In the genomic region with DNA sequence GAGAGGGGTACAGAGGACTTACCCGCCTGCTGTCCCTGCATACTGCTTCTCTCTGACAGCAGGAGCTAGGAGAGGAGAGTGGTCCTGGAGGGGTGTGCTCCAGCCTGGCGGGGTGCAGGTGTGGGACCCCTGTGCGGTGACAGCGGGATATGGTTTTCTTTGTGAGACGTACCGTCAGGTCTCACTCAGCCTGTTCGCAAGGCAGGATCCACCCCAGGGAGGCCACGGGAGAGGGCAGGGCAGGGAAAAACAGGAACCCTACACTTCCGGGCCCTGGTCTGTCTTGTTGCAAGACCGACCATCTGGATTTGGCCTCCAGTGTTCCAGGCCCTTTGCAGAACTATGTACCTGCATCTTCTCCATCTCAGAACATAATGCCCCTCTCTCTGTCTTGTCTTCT, we compare ENCODE assay signal across 25 mouse cellular contexts. TPM values are rescaled to one million over a fixed set of nuclear protein-coding genes. Genes with fewer than 3 reads are reported as not detected.
DNase-seq lines count a peak whose midpoint lies in the region; ATAC-seq lines count a peak whose summit lies in the region.
"Had no signal": no experiment of that assay in that cellular context is flagged by ENCODE, and none has a peak within 500 bp of the region (broad histone marks: within the 10 kb centered on the region; RNA-seq: fewer than 3 reads in every experiment).

No protein-coding gene starts in this region.

- no peaks in the 10 kb centered on the region for H3K9me3 ChIP-seq in heart, embryonic 10.5 days
- H3K9me3 ChIP-seq: forebrain, embryonic 13.5 days; heart, embryonic 13.5 days; hindbrain, embryonic 12.5 days had no signal

- H3K27me3 ChIP-seq in heart, embryonic 10.5 days (ENCODE audit: insufficient read depth, poor library complexity, severe bottlenecking), result peaks cover 72% of the 10 kb centered on the region
- H3K27me3 ChIP-seq: CH12.LX; forebrain, embryonic 13.5 days had no signal

- H3K27ac ChIP-seq in heart, embryonic 10.5 days, result no peak overlapping the region
- H3K27ac ChIP-seq: forebrain, embryonic 13.5 days; heart, embryonic 13.5 days; hindbrain, embryonic 12.5 days had no signal

- ATAC-seq in megakaryocyte, adult 5-6 weeks (ENCODE audit: poor library complexity, severe bottlenecking), result peak; percentile 76
- ATAC-seq: forebrain, embryonic 13.5 days; hindbrain, embryonic 16.5 days; inflammation-experienced regulatory T-cells, adult 6 months had no signal

- H3K36me3 ChIP-seq in heart, embryonic 10.5 days, result no peaks in the 10 kb centered on the region
- H3K36me3 ChIP-seq: heart, embryonic 13.5 days; hindbrain, embryonic 12.5 days had no signal

- peak; percentile 66 for DNase-seq in heart, embryonic 10.5 days (ENCODE audit: low spot score)
- no peak for DNase-seq in heart, postnatal 36 days
- DNase-seq in thymus, postnatal 4 days, result peak; percentile 29
- DNase-seq in thymus, postnatal 0 days (ENCODE audit: low spot score), result no peak
- DNase-seq in frontal cortex, postnatal 10 days (ENCODE audit: low spot score in 2 of 2), result no peak
- DNase-seq in left cerebral cortex, adult 11 months (ENCODE audit: low spot score), result no peak
- DNase-seq: adrenal gland, adult 8-10 months; adrenal gland, postnatal 36 days; cerebellum, adult 11 months; cerebellum, adult 8-10 months; cerebellum, postnatal 14 days; heart, postnatal 4 days had no signal

- H3K4me3 ChIP-seq in heart, embryonic 10.5 days, result no peak overlapping the region
- H3K4me3 ChIP-seq: forebrain, embryonic 13.5 days; heart, embryonic 13.5 days; hindbrain, embryonic 12.5 days had no signal

- WGBS in heart, embryonic 10.5 days, result 66% methylated on average over 10 of the region's 10 CpGs

- H3K4me1 ChIP-seq in heart, embryonic 10.5 days, result peaks cover 57% of the 10 kb centered on the region

- intact Hi-C loops in heart, postnatal 36 days (cut with DNase I), result no loop called here

RNA-seq across cellular contexts. Expression of a gene that starts 13.5 kb away (rescaled TPM):
- 0.17 and 0.68 TPM in 2 replicates for polyA plus RNA-seq in heart, embryonic 10.5 days (2016; fragmentation: Nextera tagmentation; extraction: Ambion mirVana)
- total RNA-seq in heart, postnatal 36 days (2021), result 1 to 10 TPM; 1.2 to 1.3 TPM
- 6.2 and 7.1 TPM in 2 replicates for polyA plus RNA-seq in thymus, postnatal 0 days (2015; fragmentation: Nextera tagmentation; extraction: Ambion mirVana)
- 0.05 TPM in 1 of 2 replicates, not detected in the other for total RNA-seq in megakaryocyte, adult 5-6 weeks (2015)
- not detected in 2 replicates for total RNA-seq in megakaryocyte, adult 5-6 weeks (2017)
- total RNA-seq: CH12.LX had no signal

RNA-seq across cellular contexts. Expression of a gene that starts 13.8 kb away (rescaled TPM):
- polyA plus RNA-seq in heart, embryonic 10.5 days (2016; fragmentation: Nextera tagmentation; extraction: Ambion mirVana), result 0.91 and 1.6 TPM in 2 replicates
- total RNA-seq in heart, postnatal 36 days (2021), result 10 to 100 TPM; 15.3 to 15.5 TPM
- 3.7 and 4.9 TPM in 2 replicates for polyA plus RNA-seq in thymus, postnatal 0 days (2015; fragmentation: Nextera tagmentation; extraction: Ambion mirVana)
- 0.29 and 0.48 TPM in 2 replicates for total RNA-seq in megakaryocyte, adult 5-6 weeks (2015)
- 0.61 and 2.9 TPM in 2 replicates for total RNA-seq in megakaryocyte, adult 5-6 weeks (2017)

RNA-seq across cellular contexts. Expression of a gene that starts 23.2 kb away (rescaled TPM):
- not detected in 2 replicates for polyA plus RNA-seq in heart, embryonic 10.5 days (2016; fragmentation: Nextera tagmentation; extraction: Ambion mirVana)
- not detected for total RNA-seq in heart, postnatal 36 days (2021)
- polyA plus RNA-seq in thymus, postnatal 0 days (2015; fragmentation: Nextera tagmentation; extraction: Ambion mirVana), result 0.67 and 0.82 TPM in 2 replicates
- not detected in 2 replicates for total RNA-seq in megakaryocyte, adult 5-6 weeks (2015)
- not detected in 2 replicates for total RNA-seq in megakaryocyte, adult 5-6 weeks (2017)
- total RNA-seq: adrenal gland, adult 8-10 months; adrenal gland, postnatal 36 days; CH12.LX; common myeloid progenitor, adult 5-6 weeks; heart, adult 8-10 months; heart, postnatal 4 days had no signal
- polyA plus RNA-seq: embryonic facial prominence, embryonic 14.5 days; forebrain, embryonic 13.5 days; gonadal fat pad, adult 2 months; heart, embryonic 13.5 days; heart, postnatal 0 days; hindbrain, embryonic 12.5 days; hindbrain, embryonic 16.5 days; inflammation-experienced regulatory T-cells, adult 6 months had no signal

RNA-seq across cellular contexts. Expression of a gene that starts 35.7 kb away (rescaled TPM):
- 0.43 and 0.45 TPM in 2 replicates for polyA plus RNA-seq in heart, embryonic 10.5 days (2016; fragmentation: Nextera tagmentation; extraction: Ambion mirVana)
- total RNA-seq in heart, postnatal 36 days (2021), result not detected
- polyA plus RNA-seq in thymus, postnatal 0 days (2015; fragmentation: Nextera tagmentation; extraction: Ambion mirVana), result 0.14 and 0.18 TPM in 2 replicates
- 1.0 TPM in 1 of 2 replicates, not detected in the other for total RNA-seq in megakaryocyte, adult 5-6 weeks (2015)
- 0.15 TPM in 1 of 2 replicates, not detected in the other for total RNA-seq in megakaryocyte, adult 5-6 weeks (2017)
- total RNA-seq: adrenal gland, adult 8-10 months; adrenal gland, postnatal 36 days; CH12.LX; gastrocnemius, postnatal 14 days; heart, adult 8-10 months; heart, postnatal 4 days had no signal
- polyA plus RNA-seq: embryonic facial prominence, embryonic 14.5 days; gonadal fat pad, adult 2 months; heart, postnatal 0 days; hindbrain, embryonic 12.5 days; inflammation-experienced regulatory T-cells, adult 6 months had no signal

RNA-seq across cellular contexts. Expression of a gene that starts 49.1 kb away (rescaled TPM):
- polyA plus RNA-seq in heart, embryonic 10.5 days (2016; fragmentation: Nextera tagmentation; extraction: Ambion mirVana), result not detected in 2 replicates
- not detected for total RNA-seq in heart, postnatal 36 days (2021)
- polyA plus RNA-seq in thymus, postnatal 0 days (2015; fragmentation: Nextera tagmentation; extraction: Ambion mirVana), result not detected in 2 replicates
- not detected in 2 replicates for total RNA-seq in megakaryocyte, adult 5-6 weeks (2015)
- not detected in 2 replicates for total RNA-seq in megakaryocyte, adult 5-6 weeks (2017)
- total RNA-seq: adrenal gland, adult 8-10 months; adrenal gland, postnatal 36 days; CH12.LX; common myeloid progenitor, adult 5-6 weeks; gastrocnemius, postnatal 14 days; heart, adult 8-10 months; heart, postnatal 4 days had no signal
- polyA plus RNA-seq: forebrain, embryonic 13.5 days; heart, embryonic 13.5 days; heart, postnatal 0 days; hindbrain, embryonic 12.5 days; hindbrain, embryonic 16.5 days; inflammation-experienced regulatory T-cells, adult 6 months had no signal

Comparison
In these comparisons a context has a peak if more than half of its experiments do, and no peak if none do; other contexts are left out.
1. DNase-seq: peak in heart, embryonic 10.5 days (single experiment) and thymus, postnatal 4 days (single experiment); none in heart, postnatal 36 days (0 of 2), thymus, postnatal 0 days (single experiment), frontal cortex, postnatal 10 days (0 of 2) and left cerebral cortex, adult 11 months (single experiment).
2. RNA of a gene that starts 13.8 kb away (total RNA-seq): 15.3 to 15.5 TPM in heart, postnatal 36 days; 0.29 to 2.9 TPM in megakaryocyte, adult 5-6 weeks; every median in the first group is over 4 times any median in the second.